Mouse (Mus musculus) liver, embryonic 11.5 days (tissue): Measurements from ENCODE around the gene Osgepl1. TPM values are rescaled to one million over a fixed set of nuclear protein-coding genes. Genes with fewer than 3 reads are reported as not detected.
"Not testable (repeated sequence)": the region's sequence is repeated elsewhere in the genome, so short reads cannot be mapped to it uniquely, and the experiment has no call there.

Experiments
- ATAC-seq: fragments of 200-750 bp; cut with Nextera tagmentation; replicated peaks from 2 replicates; pipeline ENCODE4 v1.8.0; 2017; ENCODE audit warnings: moderate number of reproducible peaks, mild to moderate bottlenecking, moderate TSS enrichment, moderate library complexity; ENCODE audit not compliant: low FRiP score
- DNase-seq: peaks from one replicate; pipeline ENCODE4 v3.0.0-alpha.2; 2017; ENCODE audit warnings: low spot score
- H3K27ac ChIP-seq: fragments of 300-500 bp; sonication (generic); 2 replicates; pipeline ENCODE4 v1.5.1; 2014; ENCODE audit warnings: mild to moderate bottlenecking, low read depth, low read length, control low read depth
- H3K27me3 ChIP-seq: fragments of 300-500 bp; sonication (generic); replicated peaks from 2 replicates; pipeline ENCODE4 v1.6.1; 2014; ENCODE audit warnings: low read length, mixed read lengths; ENCODE audit not compliant: control insufficient read depth, insufficient read depth
- H3K36me3 ChIP-seq: fragments of 300-500 bp; sonication (generic); 2 replicates; pipeline ENCODE4 v1.6.1; 2014; ENCODE audit warnings: mild to moderate bottlenecking, low read length, moderate library complexity, mixed read lengths; ENCODE audit not compliant: control insufficient read depth, insufficient read depth
- H3K4me1 ChIP-seq: fragments of 300-500 bp; sonication (generic); replicated peaks from 2 replicates; pipeline ENCODE4 v1.6.1; 2014; ENCODE audit warnings: low read length, mixed read lengths; ENCODE audit not compliant: control insufficient read depth, insufficient read depth
- H3K4me2 ChIP-seq: fragments of 300-500 bp; sonication (generic); 2 replicates; pipeline ENCODE4 v1.6.1; 2014; ENCODE audit warnings: mild to moderate bottlenecking, control low read depth, moderate library complexity
- H3K4me3 ChIP-seq: fragments of 300-500 bp; sonication (generic); 2 replicates; pipeline ENCODE4 v1.5.1; 2014; ENCODE audit warnings: low read depth, low read length, control low read depth
- H3K9ac ChIP-seq: fragments of 300-500 bp; sonication (generic); 2 replicates; pipeline ENCODE4 v1.6.1; 2014; ENCODE audit warnings: low read depth, low read length, control low read depth
- H3K9me3 ChIP-seq: fragments of 300-500 bp; sonication (generic); 2 replicates; pipeline ENCODE4 v1.6.1; 2016; ENCODE audit warnings: low read length, inconsistent platforms, mixed read lengths; ENCODE audit not compliant: control insufficient read depth
- WGBS: fragments of 180-500 bp; shearing (Covaris S2); extraction: QIAGEN DNeasy Blood & Tissue Kit; methylation state at CpG from one replicate; pipeline ENCODE4 v1.1.7; 2014; 5-methylcytosine and 5-hydroxymethylcytosine counted together
- polyA plus RNA-seq: library from polyadenylated mRNA; unstranded; fragments of >200 nt; fragmentation: Nextera tagmentation; extraction: Ambion mirVana; gene quantifications from 2 replicates; pipeline ENCODE4 v1.2.1, GENCODE M21; 2014

Osgepl1 gene
- polyA plus RNA-seq: 32.1 and 36.6 TPM in 2 replicates

DNA sequence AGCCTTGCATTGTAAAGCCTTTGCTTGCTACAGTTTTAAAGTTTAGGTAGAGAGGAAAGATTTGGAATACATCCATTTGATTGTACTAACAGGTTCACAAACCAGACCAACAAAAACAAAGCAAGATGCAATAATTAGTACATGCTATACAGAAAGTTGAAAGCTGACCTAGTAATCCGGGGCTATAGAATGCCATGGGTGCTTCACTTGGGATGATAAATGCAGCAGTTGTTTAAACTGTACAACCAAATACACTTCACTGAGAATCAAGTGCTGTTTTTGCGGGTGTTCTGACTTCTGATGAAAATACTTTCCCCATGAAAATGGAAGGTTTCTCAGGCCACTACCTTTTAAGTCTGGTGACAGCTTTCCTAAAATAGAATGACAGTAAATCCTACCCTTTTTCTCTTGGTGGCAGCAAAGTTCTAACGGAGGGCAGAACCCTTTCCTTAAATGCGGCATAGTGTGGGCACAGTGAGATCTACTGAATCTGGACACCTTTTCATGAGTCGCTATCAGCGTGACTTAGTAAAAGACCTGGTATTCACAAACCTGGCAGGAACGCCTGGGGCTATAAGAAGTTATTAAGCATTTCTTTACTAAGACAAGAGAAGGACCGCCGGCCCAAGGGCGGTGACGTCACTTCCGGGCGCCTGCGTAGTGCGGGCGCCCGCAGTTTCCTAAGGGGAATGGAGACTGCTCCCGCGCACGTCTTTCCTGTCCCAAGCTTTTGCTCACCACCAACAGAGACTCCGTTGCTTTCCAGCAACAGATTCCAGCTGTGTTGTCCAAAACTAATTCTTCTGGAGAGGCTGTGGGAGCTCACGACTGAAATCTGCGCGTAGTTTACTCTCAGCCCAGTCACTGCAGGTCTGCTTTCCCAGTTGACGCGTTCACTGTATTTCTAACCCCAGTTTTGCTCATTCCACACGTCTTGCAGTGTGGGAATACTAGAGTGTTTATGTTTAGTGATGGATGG lies at the start of gene Osgepl1:
TSS of gene Osgepl1 (plus strand) at position 636 of the 979 bp plus-strand sequence.
- Histone ChIP-seq H3K4me3 (peak within 1 kb of the TSS; percentile 67), H3K9me3 (no peaks in the 10 kb centered on the region), H3K4me2 (peak within 1 kb of the TSS; percentile 64), H3K4me1 (no peaks in the 10 kb centered on the region), H3K36me3 (peaks cover 8% of the 10 kb centered on the region), H3K27me3 (no peaks in the 10 kb centered on the region), H3K27ac (peak within 1 kb of the TSS; percentile 66), H3K9ac (peak within 1 kb of the TSS; percentile 75)
- 3% methylated on average over 27 of the region's 27 CpGs for WGBS
- peak; percentile 82 for DNase-seq
- peak; percentile 94 for ATAC-seq

DNA sequence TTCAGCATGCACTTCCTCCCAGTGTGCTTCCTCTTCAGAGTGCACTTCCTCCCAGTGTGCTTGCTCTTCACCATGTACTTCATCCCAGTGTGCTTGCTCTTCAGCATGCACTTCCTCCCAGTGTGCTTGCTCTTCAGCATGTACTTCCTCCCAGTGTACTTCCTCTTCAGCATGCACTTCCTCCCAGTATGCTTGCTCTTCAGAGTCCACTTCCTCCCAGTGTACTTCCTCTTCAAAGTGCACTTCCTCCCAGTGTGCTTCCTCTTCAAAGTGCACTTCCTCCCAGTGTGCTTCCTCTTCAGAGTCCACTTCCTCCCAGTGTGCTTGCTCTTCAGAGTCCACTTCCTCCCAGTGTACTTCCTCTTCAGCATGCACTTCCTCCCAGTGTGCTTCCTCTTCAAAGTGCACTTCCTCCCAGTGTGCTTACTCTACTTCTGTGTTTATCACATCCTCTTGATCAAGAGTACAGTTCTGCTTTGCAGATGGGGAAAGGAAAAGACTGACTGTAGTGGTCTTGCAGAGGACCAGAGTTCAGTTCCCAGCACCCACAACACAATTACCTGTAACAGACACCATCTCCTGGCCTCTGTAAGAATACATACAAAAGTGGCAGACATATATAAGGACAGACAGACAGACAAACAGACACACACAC lies 48.3 kb upstream of the Osgepl1 start:
- not testable (repeated sequence) for DNase-seq, H3K9ac ChIP-seq, ATAC-seq, H3K4me2 ChIP-seq, H3K4me1 ChIP-seq, H3K27me3 ChIP-seq, H3K36me3 ChIP-seq, H3K9me3 ChIP-seq, H3K27ac ChIP-seq, H3K4me3 ChIP-seq

DNA sequence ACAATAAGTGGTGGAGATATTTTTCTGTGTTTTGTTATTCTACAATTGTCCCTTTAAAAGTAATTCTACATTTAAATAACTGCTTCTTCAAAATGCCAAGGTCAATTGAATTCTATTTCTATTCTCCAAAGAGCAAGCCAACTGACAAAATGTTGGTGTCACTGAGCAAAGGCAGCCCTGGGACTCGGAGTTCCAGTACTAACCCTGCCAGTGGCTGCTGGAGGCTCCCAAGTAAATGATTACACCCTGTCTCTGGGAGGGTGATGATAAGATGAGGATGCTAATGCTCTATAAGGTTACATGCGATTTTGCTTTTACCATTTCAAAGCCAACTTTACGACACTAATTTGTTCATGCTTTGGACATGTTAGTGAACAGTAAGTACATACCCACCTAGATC lies 43.5 kb upstream of the Osgepl1 start:
- WGBS: 76% methylated on average over 3 of the region's 3 CpGs

DNA sequence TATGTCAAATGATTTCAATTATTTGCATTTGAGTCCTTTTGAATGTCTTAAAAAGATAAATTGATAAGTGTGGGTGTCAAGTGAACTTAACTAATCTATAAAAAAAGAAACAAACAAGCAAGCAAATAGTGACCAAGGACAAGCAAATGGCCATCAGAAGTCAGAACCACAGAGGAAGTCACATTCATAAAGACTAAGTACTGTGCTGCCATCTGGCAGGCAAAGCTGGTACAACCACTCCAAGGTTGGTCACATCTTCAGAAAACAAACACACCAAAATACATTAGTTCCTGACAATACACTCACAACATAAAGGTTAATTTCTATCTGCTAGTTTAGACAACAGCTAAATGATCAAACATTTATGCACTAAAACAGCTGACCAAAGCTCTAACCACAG lies 40.8 kb upstream of the Osgepl1 start:
- Histone ChIP-seq H3K27me3 (no peaks in the 10 kb centered on the region), H3K27ac (no peak overlapping the region), H3K4me1 (no peaks in the 10 kb centered on the region), H3K9ac (no peak overlapping the region), H3K4me2 (no peak overlapping the region), H3K9me3 (no peaks in the 10 kb centered on the region), H3K4me3 (no peak overlapping the region), H3K36me3 (peaks cover 2% of the 10 kb centered on the region; the same call in 1 of the 2 replicates)
- DNase-seq (no peak), ATAC-seq (no peak)

More for the DNA sequence above, 43.5 kb upstream of the Osgepl1 start:
- H3K27ac ChIP-seq: no peak overlapping the region
- no peak for ATAC-seq
- H3K9me3 ChIP-seq: no peaks in the 10 kb centered on the region
- H3K9ac ChIP-seq: no peak overlapping the region
- H3K36me3 ChIP-seq: peaks cover 2% of the 10 kb centered on the region; the same call in 1 of the 2 replicates
- no peaks in the 10 kb centered on the region for H3K4me1 ChIP-seq
- DNase-seq: no peak
- H3K4me3 ChIP-seq: no peak overlapping the region
- H3K4me2 ChIP-seq: no peak overlapping the region
- no peaks in the 10 kb centered on the region for H3K27me3 ChIP-seq

DNA sequence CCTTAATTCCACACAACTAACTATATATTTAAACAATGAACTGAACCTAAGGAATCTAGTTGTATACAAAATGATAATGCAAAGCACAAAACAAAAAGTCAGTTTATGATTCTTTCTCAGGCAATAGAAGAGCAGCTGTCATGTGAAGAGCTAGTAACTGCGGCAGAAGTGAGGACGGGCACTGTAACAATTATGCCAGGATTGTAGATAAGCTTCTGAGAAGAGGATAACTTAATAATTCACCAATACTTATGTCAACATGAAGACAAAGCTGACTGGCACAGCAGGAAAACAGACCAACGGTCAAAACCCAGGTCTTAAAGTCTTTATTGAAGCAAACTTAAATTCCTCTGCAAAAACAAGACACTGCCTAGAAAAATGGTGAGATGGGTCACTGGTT lies 22.2 kb upstream of the Osgepl1 start:
- H3K9ac ChIP-seq: no peak overlapping the region
- DNase-seq (no peak), ATAC-seq (no peak)
- H3K4me1 ChIP-seq: no peaks in the 10 kb centered on the region
- WGBS: 82% methylated on average over 3 of the region's 3 CpGs
- H3K27me3 ChIP-seq: no peaks in the 10 kb centered on the region
- H3K4me2 ChIP-seq: no peak overlapping the region
- no peaks in the 10 kb centered on the region for H3K9me3 ChIP-seq
- H3K4me3 ChIP-seq: no peak overlapping the region
- H3K36me3 ChIP-seq: no peaks in the 10 kb centered on the region
- H3K27ac ChIP-seq: no peak overlapping the region

DNA sequence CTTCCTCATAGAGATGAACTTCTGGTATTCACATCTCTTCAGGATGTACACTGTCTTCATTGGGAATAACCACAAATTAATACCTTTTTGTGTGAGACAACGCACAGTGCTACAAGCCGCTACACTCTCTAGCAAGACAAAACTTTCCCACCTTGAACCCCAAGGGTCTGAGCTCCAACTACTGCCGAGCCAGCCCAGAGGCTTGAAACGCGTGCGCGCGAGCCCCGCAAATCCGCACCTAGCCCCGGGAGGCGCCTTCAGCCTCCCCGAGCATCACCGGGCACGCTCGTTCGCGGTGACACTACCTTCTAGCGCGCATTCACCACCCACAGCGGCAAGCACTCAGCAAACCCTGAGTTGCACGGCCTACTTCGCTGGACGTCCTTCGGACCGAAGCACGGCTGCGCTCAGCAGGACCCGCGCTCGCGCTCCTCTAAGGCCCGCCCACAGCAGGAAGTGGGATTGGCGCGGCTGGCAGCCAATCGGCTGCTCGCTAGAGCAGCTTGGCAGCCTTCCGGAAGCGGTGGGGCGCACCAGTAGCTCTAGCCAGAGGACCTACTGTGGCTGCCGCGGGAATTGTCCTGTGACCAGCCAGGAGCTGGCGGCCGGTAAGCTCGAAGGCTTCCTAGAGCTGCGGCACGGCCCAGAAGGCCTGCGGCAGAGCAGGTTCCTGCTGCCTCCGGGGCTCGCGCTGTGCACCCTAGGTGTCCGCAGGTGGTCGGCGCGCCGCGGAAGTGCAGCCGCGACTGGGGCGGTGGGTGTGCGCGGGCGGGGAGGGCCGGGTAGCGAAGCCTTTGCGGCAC lies 16.6 kb upstream of the Osgepl1 start, which contains the start of the genes Pms1, Ormdl1 and Gm28778:
TSS of gene Pms1 (minus strand) at position 438 of the 803 bp plus-strand sequence.
TSS of gene Ormdl1 (plus strand) at position 515 of the 803 bp plus-strand sequence.
TSS of gene Gm28778 (plus strand) at position 531 of the 803 bp plus-strand sequence.
- WGBS: under 1% methylated on average over 66 of the region's 66 CpGs
- no peaks in the 10 kb centered on the region for H3K36me3 ChIP-seq

DNA sequence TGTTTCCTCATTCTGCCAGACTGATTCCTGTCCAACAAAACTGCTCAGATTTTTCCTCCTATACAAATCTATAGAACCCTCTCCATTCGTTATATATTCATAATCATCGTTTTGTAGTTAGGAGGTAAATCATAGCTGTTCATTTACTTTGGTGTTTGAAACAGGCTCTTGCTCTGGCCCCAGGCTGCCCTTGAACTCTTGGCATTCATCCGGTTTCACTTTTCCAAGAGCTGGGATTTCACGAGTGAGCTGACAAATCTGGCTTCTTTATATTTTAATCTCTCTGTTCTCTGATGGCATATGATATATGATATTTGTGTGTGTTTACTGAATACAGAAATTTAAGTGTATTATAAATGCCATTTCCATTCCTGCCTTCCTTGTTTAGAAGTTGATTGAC lies 12.9 kb upstream of the Osgepl1 start:
- Histone ChIP-seq H3K9ac (no peak overlapping the region), H3K9me3 (no peaks in the 10 kb centered on the region), H3K4me3 (no peak overlapping the region), H3K4me2 (no peak overlapping the region), H3K4me1 (peaks cover 5% of the 10 kb centered on the region), H3K36me3 (peaks cover 2% of the 10 kb centered on the region; the same call in 1 of the 2 replicates), H3K27me3 (no peaks in the 10 kb centered on the region), H3K27ac (no peak overlapping the region)
- DNase-seq (no peak), ATAC-seq (no peak)
- 80% methylated on average over 4 of the region's 4 CpGs for WGBS

More for the DNA sequence above, 16.6 kb upstream of the Osgepl1 start, which contains the start of the genes Pms1, Ormdl1 and Gm28778:
- Histone ChIP-seq H3K27ac (peak within 1 kb of the TSS; percentile 62), H3K4me1 (peaks cover 5% of the 10 kb centered on the region), H3K4me2 (peak within 1 kb of the TSS; percentile 74), H3K9ac (peak within 1 kb of the TSS; percentile 82), H3K4me3 (peak within 1 kb of the TSS; percentile 82), H3K9me3 (no peaks in the 10 kb centered on the region), H3K27me3 (no peaks in the 10 kb centered on the region)
- DNase-seq (peak; percentile 89), ATAC-seq (peak; percentile 100)
